Mouse (Mus musculus): Measurements from ENCODE around the gene Defb48.

Gene Defb48

DNA sequence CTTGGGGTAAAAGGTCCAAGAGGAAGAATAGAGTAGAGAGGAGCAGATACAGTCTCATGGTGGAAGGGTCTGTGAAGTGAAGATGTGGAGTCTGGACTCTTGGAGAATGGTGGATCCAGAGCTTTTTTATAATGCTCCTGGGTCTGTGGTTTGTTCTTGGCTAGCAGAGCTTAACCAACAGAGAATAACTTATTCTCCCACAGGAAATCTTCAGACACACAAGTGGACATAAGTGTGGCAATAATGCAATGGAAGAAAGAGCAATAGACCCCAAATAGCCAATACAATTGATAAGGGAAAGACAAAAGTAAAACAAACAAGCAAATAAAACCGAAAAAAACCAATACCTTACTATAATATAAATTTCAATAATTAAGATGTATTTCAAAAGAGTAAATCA, at the start of gene Defb48:
Gene Defb48 (minus strand): TSS at position 101 of the 400 bp plus-strand sequence.
- no peak for DNase-seq (ENCODE audit: low read depth)

GRCm38 (mm10) chr14:63020524-63021156, 36.3 kb upstream of the Defb48 start:
- no peak for DNase-seq (ENCODE audit: low read depth)

- DNase-seq (ENCODE audit: low read depth) = no peak
Measured at GRCm38 (mm10) chr14:63014667-63015066, 30.4 kb upstream of the Defb48 start.

GRCm38 (mm10) chr14:63013082-63013481, 28.8 kb upstream of the Defb48 start:
- no peak for DNase-seq (ENCODE audit: low read depth)

- no peak for DNase-seq (ENCODE audit: low read depth)
Measured at GRCm38 (mm10) chr14:63011471-63011870, 27.2 kb upstream of the Defb48 start, which contains the start of gene Defb43. Gene Defb43, plus strand, starts transcription at chr14:63011771.

DNA sequence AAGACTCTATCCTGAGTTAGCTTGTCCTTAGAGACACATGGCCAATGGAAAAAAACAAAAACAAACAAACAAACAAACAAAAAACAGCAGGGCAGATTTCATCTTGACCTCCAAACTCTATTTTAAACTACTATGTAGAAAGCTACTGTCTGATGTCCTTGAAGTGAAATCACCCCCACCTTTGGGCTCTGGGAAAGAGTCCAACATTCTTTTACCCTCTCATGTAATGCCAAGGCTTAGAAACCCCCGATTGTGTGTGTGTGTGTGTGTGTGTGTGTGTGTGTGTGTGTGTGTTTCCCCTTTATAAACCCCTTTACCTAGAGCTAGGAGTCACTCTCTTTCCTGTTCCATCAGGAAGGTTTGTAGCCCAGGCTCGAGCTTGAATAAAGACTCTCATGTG, 18.3 kb upstream of the Defb48 start:
- DNase-seq (ENCODE audit: low read depth) = no peak

- no peak for DNase-seq (ENCODE audit: low read depth)
Measured at GRCm38 (mm10) chr14:62998977-62999376, 14.7 kb upstream of the Defb48 start.

DNA sequence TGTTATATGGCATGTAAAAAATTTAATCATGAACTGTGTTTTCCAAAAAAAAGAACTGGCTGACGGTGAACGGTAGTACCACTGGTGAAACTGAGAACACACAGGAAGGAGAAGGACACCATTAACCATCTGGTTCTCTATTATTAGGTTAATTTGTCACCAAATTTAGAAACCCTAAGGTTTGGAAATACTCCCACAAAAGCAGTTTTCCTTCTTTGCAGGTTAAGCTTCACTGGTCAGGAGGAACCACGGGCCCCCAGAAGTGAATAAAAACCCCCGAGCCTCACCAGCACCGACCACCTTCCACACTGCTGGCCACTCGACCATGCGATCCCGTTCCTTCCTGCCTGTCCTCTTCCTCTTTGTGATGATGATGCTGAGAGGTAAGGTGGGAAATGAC, 13.5 kb upstream of the Defb48 start, which contains the start of gene Defb47:
Gene Defb47 (plus strand): TSS at position 301 of the 400 bp plus-strand sequence.
- no peak for DNase-seq (ENCODE audit: low read depth)

DNA sequence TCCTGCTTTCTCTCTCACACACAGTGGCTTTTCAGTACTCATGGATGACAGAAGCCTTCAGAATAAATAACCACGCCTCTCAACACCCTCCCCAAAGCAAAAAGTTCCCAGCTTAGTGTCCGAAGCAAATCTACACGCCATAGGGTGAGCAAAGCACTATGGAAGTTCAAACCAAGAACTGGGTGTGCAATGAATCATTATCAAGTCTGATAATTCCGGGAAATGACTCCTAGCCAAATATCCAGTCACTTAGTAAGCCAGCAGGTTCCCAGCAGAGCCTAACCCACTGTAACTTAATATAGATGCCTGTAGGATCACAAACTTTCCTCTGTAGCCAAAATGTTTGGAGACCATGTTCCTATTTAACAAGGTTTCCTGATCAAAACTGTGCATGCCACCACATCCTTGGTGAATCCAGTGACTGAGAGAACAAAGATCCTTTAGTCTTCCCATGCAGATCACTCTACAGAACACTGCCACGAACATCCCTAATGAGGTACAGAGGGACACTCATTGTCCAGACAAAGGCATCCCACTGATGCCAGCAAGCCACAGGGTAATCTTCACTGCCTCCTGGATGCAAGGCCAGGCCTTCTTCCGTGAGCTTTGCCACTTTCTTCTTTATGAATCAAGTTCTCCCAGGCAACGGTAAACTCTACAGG, 7.7 kb upstream of the Defb48 start:
- DNase-seq (ENCODE audit: low read depth) = no peak

GRCm38 (mm10) chr14:62991271-62991670, 7.0 kb upstream of the Defb48 start:
- no peak for DNase-seq (ENCODE audit: low read depth)

DNA sequence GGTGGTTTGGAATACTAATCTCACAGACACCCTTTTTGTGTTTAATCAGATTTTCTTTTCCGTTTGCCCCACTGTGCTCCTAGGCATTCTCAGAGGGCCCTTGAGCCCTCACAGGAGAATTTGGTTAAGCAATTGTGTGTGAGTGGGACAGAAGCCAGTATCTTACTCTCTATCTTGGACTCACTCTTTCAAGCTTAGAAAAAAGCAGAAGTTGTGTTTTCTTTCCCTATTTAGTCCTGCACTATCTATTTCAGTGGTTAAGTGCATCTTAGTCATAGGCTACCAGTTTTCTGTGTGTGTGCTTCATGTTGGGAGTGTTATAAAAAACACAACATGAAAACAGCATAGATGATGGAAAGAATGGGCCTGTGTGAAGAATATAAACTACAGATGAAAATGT, 4.5 kb downstream of the Defb48 start:
- DNase-seq (ENCODE audit: low read depth) = peak; percentile 13

DNA sequence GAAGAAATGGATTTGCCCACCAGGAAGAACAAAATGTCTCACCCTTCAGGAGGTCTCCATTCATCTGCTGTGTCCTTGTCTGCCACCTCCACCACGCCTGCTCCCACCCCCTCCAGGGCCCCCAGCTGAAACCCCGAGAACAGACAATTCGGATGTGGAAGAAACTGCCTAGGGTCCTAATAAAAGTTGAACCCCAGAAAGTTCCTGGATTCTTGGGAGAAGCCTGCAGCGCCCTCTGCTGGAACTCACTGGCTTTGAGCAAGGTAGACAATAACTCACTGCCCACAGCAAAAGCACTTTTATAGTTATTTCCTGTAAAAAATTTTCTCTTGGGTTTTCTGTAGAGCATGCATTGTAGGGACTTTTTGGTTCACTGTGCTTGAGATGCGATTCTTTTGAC, 9.3 kb downstream of the Defb48 start:
- peak; percentile 46 for DNase-seq (ENCODE audit: low read depth)

GRCm38 (mm10) chr14:62965811-62966520, 18.3 kb downstream of the Defb48 start:
- no peak for DNase-seq (ENCODE audit: low read depth)

DNA sequence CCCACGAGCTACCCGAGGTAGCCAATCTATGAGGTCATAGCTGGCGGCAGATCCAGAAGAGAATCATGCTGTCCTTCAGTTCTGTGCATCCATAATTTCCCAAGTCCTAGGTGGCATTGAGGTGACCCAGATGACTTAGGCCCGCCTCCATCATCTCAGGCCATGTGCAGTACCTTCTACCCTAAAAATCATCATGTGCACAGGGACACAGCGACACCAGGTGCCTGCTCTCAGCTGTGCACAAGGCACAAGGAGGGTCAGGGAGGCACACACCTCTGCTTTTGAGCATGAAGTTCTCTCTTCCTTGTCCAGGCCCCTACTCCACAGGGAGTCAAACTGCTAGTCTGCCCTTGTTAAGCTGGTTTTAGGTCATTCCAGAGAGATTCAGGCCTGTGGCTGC, 19.0 kb downstream of the Defb48 start:
- no peak for DNase-seq (ENCODE audit: low read depth)

DNA sequence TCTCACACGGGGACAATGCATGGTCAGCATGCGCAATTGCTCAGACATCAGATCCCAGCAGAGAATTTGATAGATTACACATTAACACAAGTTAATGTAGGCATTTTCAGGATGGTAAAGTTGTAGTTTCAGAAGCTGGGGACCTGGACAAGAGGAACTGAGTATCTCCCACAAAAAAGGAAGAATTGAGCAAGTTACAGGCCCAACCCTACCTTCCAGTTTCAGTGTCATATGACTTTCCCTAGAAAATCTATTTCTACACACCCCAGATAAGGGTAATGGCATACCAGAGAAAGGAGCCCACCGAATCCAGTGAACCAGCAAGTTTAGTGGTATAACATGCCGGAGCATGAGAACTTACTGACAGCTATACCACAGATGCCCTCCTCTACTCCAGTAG, 20.7 kb downstream of the Defb48 start:
- no peak for DNase-seq (ENCODE audit: low read depth)

DNA sequence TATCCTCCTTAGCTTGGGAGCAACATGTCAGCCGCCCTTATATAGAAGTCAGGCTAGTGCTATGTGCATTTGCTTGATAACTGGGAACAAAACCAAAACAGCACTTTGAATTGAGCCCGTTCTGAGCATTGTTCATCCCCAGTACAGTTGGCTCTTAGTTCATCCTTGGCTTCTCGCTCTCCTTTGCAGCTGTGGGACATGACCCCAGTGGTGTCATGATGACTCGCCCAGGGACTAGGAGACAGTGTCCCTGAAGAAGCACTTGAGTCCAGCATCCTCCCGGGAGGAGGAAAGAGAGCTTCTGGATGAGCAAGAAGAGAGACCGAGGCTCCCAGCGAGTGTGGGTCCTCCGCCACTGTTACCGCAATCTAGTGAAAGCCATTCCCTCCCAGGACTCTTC, 28.2 kb downstream of the Defb48 start:
- no peak for DNase-seq (ENCODE audit: low read depth)

- DNase-seq (ENCODE audit: low read depth) = no peak
Measured at GRCm38 (mm10) chr14:62946794-62947193, 37.5 kb downstream of the Defb48 start.

GRCm38 (mm10) chr14:62940383-62941074, 43.8 kb downstream of the Defb48 start:
- peak; percentile 37 for DNase-seq (ENCODE audit: low read depth)

DNA sequence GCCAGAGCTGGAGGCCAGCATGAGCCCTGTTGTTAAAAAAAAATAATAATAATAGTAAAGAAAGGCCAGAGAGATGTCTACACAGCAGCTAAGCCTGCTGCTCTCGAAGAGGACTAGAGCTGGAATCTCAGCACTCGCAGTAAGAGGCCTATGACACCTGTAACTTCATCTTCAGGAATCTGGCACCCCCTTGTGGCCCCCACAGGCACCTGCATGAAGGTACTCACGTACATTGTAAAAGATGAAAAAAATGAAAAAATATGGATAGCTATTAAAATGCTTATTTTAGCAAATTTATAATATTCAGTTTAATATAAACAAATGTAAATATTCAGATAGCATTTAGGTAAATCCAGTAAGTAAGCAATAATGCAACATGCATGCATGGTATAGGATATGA, 44.9 kb downstream of the Defb48 start:
- no peak for DNase-seq (ENCODE audit: low read depth)

DNA sequence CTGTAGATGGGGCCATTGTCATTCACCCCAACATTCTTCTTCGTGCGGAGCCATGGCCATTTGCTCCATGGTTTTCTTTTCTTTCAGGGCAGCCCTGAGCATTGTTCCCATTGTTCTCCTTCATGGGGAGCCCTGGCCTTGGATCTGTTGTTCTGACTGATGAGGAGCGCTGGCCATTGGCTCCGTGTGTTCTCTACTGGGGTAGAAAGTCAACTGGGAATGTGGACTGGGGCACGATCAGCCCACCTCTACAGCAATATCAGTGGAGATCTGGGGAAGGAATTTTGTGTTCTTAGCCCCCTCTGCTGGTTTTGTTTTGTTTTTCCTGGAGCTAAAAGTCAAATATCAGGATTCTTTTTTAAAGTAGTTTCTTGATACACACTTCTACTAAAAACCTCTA, 46.6 kb downstream of the Defb48 start:
- DNase-seq (ENCODE audit: low read depth) = no peak

DNA sequence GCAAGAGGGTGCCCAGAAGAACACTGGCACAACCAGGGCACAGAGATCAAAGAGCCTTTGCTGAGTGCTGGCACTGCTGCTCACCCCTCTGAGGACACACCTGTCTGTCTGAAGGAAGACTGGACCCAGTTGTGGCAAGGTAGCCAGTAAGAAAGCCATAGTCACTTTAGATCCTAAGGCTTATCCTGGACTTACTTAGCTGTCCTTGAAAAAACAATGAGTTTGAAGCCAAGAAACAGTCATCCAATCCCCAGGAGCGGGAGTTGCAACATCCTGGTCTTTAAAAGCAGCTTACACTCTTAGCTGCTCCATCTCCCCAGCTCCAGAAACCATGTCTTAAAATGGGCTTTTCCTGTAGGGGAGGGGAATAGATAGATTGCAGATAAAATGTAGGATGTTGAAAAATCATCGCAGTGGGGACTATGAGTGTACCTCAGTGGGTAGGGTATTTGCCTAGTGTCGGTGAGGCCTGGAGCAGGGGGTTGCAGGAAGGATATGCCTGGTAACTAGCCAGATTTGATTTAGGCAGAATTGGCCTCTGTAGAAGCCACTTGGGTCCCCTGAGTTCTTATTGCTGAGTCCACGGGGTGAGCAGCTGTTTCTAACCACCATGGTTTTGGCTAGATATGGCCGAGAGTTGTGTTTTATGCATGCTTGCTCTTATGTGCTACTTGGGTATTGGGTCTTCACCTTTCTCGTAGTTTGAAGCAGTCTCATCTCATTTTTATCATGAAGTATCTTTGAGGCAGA, 47.5 kb downstream of the Defb48 start:
- no peak for DNase-seq (ENCODE audit: low read depth)

DNA sequence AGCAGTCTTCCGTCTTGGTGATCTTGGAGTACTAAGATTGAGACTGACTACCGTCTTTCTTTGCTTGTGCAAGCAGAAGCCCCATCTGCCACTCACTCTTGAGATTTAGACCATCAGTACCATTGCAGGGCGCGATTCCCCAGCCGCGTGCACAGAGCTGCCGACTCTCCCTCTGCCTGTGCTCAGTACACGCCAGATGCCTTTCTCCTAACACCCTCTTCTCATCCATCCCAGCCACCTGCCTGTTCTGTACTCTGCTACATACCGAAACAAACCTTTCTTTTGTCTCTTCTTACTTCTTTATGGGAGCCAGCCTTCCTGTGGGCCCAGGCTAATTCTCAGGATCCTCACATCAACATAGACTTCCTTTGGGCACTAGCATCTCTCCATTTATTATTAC, 48.9 kb downstream of the Defb48 start:
- no peak for DNase-seq (ENCODE audit: low read depth)

All from c-Kit-positive CD71-negative TER-119-negative erythroid progenitor cells, embryonic 14.5 days (primary cell).